19 mouse cellular contexts compared by ENCODE assay signal in genomic region chr5:40701651-40702050, GRCm38 (mm10).
DNase-seq lines count a peak whose midpoint lies in the region.
"Had no signal": no experiment of that assay in that cellular context is flagged by ENCODE, and none has a peak within 500 bp of the region (broad histone marks: within the 10 kb centered on the region; RNA-seq: fewer than 3 reads in every experiment).

No protein-coding gene starts in this region.

- DNase-seq in layer of hippocampus, adult 11-12 months (ENCODE audit: low spot score), result peak; percentile 5
- no peak for DNase-seq in layer of hippocampus, adult 9-10 months (ENCODE audit: low spot score)
- peak; percentile 33 to 44 for DNase-seq in right cerebral cortex, adult 2 months (ENCODE audit: low spot score in 2 of 2)
- DNase-seq in right cerebral cortex, postnatal 14 days, result no peak
- DNase-seq in left cerebral cortex, postnatal 14 days (ENCODE audit: low spot score in 2 of 2), result peak; percentile 6 to 31
- DNase-seq in telencephalon, adult 2 months (ENCODE audit: low read depth, low spot score), result peak; percentile 44
- no peak for DNase-seq in ovary, postnatal 10 days (ENCODE audit: low spot score)
- DNase-seq in kidney, postnatal 10 days, result no peak
- DNase-seq: adrenal gland, postnatal 25 days; B cell, adult 2 months; cerebellum, adult 18-20 months; cerebellum, postnatal 14 days; heart, postnatal 10 days; kidney, adult 18-20 months; kidney, postnatal 36 days; liver, postnatal 0 days; lung, postnatal 10 days; retina, postnatal 1 day; thymus, postnatal 14 days had no signal

- intact Hi-C loops in left cerebral cortex, postnatal 14 days (cut with DNase I), result no loop called here

Comparison
In these comparisons a context has a peak if more than half of its experiments do, and no peak if none do; other contexts are left out.
1. DNase-seq: peak in layer of hippocampus, adult 11-12 months (single experiment), right cerebral cortex, adult 2 months (2 of 2), left cerebral cortex, postnatal 14 days (2 of 2) and telencephalon, adult 2 months (single experiment); none in layer of hippocampus, adult 9-10 months (single experiment), right cerebral cortex, postnatal 14 days (single experiment), ovary, postnatal 10 days (single experiment) and kidney, postnatal 10 days (single experiment).